Mouse (Mus musculus) heart, postnatal 36 days (tissue): Measurements from ENCODE around the gene Necab2. TPM values are rescaled to one million over a fixed set of nuclear protein-coding genes. Genes with fewer than 3 reads are reported as not detected.

Experiments
- DNase-seq, 2 experiments: peaks; one replicate each; pipeline ENCODE4 v3.0.0; 2021 to 2022
- intact Hi-C: fragments of 180-260 bp; cut with DNase I; formaldehyde crosslinking; loops from one replicate; pipeline ENCODE4 v1.15.1; 2025
- total RNA-seq, 2 experiments: library from RNA; stranded (reverse); gene quantifications; 2 replicates each; pipeline ENCODE4 v1.2.3; 2021

Necab2 gene
- not detected for total RNA-seq

DNA sequence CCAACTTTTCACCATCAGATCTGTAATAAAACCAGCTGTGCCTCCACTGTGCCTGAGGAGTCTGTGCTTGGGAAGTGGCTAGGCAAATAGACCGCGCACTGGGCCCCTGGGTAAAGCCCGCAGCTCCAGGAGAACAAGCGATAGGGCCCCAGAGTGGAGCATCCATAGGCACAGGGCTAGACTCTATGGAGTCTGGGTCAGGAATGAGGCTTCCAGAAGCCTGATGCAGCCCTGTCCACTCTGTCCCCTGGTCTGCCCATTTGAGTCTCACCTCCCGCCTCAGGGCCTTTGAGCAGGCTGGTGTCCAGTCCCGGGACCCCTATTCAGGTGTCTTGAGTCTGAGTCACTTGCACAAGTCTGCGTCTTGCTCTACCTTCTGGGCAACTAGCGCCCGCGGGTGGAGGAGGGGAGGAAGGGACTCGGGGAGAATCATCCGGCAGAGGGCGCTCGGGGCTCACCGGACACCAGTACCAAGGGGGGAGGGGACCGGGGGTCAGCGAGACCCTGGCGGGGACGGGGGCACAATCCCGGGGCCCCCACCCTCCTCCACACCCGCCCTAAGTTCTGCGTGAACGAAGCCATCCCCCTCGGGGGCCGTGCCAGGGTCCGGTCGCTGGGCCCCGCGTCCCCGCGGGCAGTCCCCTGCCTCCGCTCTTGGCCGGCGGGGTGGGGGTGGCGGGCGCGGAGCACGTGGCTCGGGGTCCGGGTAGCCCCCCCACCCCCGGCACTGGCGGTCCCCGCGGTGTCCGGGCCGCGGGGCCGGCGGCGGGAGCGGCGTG lies at the start of gene Necab2:
TSS of gene Necab2 (plus strand) at position 509 of the 779 bp plus-strand sequence.
- intact Hi-C loops = loop anchor here (1.0 to 5.0 kb wide), 2 partner anchors 51 to 231 kb away; no protein-coding TSS in a partner anchor
- DNase-seq = peak; percentile 74 to 82

DNA sequence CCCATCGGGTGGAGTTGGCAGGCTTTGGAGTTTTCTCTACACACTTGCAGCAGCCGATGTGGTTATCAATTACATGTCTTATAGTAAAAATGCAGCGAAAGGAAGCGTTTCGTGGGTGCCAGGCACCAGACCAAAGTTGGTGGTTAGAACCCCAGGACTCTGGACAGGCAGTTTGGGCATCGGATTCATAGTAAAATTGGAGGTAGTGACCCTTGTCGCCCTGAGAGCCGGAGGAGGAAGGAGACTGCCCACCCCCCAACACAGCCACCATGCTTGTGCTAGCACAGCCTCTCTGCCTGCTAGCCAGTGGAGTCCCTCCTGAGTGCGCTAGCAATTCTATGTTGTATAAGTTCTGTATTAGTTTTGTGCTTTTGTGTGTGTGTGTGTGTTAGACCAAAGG lies 48.0 kb upstream of the Necab2 start:
- no peak for DNase-seq
- intact Hi-C loops = no loop called here

DNA sequence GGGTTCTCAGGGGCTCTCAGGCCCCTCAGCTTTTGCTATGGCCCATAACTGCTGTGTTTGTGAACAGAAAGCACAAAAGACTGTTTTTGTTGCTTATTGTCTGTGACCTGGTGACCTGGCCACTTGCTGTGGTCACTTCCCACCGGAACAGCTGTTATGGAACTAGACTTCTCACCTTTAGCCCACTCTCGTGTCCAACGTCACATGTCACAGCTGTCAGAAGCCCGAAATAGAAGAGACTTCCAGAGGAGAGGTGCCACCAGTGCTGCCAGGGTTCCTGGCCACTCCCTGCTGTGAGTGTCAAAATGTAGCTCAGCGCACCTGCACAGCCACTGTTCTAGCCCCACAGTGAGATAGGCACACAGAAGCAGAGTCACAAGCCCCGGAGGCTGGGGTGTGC lies 47.3 kb upstream of the Necab2 start:
- DNase-seq = peak in 1 of 2 experiments; percentile 44

DNA sequence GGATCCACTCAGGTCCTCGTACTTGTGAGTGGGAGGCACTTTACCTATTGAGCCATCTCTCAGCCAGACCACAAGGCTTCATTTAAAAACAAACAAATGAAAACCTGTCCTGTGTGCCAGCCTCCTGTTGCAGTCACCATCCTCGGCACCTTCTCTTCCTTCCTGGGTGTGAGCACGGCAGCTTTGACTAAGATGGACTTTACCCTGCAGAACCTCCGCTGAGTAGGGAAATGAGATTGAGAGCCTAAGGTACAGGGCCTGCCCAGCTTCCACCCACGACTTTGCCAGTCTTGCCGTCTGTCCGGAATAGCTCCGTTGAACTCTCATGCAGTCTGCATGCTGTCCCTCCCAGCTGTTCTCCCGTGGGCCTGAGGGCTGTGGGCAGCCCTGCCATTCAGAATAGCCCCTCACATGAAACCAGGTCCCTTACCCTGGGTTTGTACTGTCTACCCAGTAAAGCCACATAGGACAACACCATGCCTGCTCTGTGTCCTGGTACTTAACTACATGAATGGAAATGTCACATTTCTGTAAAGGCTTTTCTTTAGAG lies 46.3 kb upstream of the Necab2 start:
- DNase-seq = no peak
- intact Hi-C loops = no loop called here

More for the DNA sequence above, 47.3 kb upstream of the Necab2 start:
- intact Hi-C loops = no loop called here

DNA sequence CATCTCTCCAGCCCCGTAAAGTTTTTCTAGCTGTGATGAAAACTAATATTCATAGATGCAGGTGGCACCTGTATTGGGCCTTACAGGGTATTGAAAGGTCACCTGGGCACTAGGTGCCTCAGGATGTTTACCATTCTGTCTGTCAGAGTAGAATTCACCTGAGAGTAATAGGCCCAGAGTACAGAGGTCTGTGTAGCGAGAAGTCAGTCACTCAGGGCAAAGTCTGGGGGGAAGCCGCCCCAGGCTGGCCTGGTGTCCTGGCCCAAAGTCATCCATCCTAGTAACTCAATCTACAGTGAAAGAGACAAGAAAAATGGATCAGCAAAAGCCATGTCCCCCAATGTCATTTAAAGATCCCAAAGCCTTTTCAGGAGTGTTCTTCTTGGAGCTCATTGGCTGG lies 45.6 kb upstream of the Necab2 start:
- intact Hi-C loops = no loop called here
- DNase-seq = no peak

DNA sequence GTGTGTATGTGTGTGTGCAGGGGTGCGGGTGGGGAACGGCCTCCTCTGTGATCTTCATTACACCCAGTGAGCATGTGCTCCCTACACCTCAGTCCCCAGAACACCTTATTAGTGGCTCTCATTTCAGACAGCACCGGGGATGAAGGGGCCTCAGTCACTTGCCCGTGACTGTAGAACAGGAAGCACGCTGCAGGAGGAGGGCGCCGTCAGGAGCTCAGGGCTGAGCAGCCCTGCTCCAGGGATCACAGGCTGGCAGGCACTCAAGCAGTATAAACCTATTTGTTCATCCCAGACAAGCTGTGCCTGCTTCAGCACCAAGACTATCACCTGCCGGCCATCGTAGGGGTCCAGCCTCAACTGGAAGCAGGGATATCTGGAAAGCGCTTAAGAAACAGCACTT lies 42.6 kb upstream of the Necab2 start:
- DNase-seq = no peak
- intact Hi-C loops = no loop called here

DNA sequence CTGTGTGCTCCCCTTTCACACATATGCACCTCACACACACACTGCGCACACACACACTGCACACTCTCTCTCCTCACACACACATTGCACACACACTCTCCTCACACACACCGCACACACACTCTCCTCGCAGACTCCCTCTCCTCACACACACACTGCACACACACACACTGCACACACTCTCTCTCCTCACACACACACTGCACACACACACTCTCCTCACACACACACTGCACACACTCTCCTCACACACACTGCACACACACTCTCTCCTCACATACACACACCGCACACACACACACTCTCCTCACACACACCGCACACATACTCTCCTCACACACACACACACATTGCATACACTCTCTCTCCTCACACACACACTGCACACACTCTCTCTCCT lies 41.9 kb upstream of the Necab2 start:
- intact Hi-C loops = no loop called here
- no peak for DNase-seq

DNA sequence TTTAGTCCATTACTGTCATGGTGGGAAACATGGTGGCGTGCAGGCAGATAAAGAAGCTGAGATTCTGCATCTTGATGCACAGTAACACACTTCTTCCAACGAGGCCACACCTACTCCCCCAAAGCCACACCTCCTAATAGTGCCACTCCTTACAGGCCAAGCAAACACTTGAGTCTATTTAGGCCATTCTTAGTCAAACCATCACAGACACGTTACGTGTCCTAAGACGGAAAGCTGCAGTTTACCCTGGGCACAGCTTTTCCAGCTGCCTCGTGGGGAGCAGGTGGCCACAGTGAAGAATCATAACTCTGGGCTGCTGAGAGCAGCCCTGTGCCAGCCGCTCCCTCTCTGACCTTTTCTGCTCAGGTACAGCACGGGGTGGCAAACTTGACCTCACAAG lies 38.2 kb upstream of the Necab2 start:
- intact Hi-C loops = no loop called here
- no peak for DNase-seq

DNA sequence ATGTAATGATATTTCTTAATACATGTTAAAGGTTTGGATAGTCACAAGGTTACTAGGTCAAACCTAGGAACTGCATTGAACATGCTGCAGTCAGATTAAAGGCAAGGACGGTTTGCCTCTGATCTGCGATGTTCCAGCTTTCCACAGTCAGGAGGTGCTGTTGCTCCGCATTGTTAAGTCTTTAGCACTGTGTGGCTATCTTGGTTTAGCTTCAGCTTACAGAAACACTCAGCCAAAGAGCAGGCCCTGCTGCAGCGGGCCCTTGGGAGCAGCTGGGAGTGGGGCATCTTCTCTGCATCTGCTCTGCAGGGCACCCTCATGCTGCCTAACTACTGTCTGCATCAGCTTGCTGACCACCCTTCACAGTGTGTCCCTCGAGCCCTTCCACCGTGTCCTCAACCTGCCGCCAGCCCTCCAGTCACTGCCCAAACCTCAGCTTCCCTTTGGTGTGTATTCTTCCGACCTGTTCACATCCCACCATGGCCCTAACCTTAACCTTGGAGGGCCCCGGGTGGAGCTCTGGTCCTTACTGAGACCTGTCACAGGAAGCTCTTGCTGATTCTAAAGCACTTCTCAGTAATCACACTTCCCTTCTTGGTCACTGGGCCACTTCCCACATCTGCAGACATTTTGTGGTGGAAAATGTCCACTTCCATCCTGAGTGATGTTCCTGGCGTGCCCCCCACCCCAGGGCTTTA lies 34.3 kb upstream of the Necab2 start:
- intact Hi-C loops = loop anchor here (1.0 to 5.0 kb wide), 4 partner anchors 28 to 265 kb away; partner anchors contain the start of gene Taf1c
- DNase-seq = no peak

DNA sequence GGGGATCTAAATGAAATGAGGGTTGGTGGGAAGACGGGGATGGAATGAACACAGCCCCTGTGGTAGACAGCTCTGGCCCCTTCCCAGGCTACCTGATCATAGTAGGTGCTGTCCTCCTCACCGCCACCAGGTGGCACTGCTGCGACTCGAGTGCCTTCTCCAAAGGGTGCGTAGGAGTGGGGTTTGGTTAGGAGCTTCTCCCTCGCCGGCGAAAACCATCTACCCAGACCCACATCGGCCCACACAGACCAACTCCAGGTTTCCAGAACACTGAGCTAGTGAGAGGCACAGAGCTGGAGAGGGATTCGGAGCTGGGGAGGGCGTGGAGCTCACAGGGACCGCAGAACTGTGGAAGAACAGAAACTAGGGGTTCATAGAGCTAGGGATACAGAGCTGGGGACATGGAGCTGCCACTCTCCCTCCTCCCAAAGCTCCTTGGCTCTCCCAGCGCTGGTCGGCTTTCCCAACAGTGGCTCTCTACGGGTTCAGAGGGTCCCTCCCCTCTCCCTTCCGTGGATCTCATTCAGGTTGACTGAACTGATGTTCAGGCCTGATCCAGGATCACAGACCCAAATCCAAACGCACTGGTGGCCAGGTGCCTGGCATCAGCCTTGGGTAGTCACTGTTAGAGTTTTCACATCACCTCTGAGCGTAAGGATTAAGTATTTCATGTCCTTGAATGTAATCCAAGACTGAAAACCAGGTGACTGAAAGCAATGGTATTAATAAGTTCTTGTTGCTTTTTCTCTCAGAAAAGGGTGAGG lies 33.6 kb upstream of the Necab2 start:
- intact Hi-C loops = loop anchor here (1.0 to 5.0 kb wide), 4 partner anchors 27 to 264 kb away; partner anchors contain the start of gene Taf1c
- DNase-seq = peak; percentile 79 to 85

DNA sequence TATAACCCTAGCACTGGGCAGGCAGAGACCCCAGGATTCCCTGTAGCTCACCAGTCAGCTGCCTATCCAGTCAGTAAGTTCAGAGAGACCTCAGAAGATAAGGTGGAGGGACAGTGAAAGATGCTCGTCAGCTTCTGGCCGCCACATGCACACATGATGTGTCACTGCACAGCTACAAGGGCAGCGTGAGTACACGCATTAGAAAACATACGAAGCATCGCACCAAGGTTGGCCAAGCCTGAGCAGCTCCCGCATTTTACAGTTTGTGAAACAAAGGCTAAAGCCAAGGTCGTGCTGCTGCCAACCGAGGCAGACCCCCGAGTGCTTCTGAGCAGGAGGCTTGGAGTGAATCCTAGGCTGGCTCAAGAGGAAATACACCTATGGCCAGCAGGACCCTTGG lies 32.9 kb upstream of the Necab2 start:
- DNase-seq = no peak
- intact Hi-C loops = loop anchor here (5.0 kb wide), 2 partner anchors 194 to 264 kb away; partner anchors contain the start of gene Taf1c

DNA sequence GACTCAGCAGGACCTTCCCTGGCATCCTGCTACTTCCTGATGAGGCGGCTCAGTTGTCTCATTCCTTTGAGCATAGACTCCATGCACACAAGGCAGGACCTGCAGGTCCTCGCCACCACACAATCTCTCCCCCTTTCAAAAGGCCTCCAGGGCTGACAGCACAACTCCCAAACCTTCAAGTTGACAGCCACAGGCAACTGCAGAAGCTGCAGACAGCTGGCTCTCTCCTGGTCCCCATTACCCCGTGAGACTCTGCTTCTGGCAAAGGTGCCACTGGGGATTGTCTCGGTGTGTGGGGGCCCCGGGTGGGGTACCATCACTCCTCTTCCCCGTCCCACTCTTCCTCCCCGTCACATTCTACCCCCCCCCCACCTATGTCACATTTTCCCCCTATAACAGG lies 26.2 kb upstream of the Necab2 start:
- intact Hi-C loops = no loop called here
- DNase-seq = no peak

DNA sequence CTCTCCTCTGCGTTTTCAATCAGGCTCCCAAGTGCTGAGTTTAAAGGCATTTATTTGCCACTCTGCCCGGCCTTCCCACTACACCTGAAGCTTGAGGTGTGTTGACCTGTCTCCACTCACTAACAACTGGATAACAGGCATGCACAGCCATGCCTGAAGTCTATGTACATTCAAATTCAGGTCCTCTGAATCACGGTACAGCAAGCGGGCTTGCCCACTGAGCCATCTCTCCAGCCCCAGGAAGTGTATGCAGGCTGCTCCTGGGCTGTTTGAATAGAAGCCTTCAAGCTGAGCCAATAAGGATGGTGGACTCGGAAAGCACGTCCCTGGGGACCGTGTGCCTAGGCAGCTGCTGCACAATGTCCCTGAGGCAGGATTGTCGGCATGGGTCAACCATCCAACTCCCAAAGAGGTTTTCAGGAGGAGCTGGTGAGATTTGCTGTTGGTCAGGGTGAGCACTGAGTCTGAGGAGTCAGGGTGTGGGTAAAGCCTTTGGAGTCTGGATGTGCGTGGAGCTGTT lies 24.9 kb upstream of the Necab2 start:
- intact Hi-C loops = loop anchor here (2.0 kb wide), 1 partner anchor 15 kb away; no protein-coding TSS in a partner anchor
- no peak for DNase-seq

DNA sequence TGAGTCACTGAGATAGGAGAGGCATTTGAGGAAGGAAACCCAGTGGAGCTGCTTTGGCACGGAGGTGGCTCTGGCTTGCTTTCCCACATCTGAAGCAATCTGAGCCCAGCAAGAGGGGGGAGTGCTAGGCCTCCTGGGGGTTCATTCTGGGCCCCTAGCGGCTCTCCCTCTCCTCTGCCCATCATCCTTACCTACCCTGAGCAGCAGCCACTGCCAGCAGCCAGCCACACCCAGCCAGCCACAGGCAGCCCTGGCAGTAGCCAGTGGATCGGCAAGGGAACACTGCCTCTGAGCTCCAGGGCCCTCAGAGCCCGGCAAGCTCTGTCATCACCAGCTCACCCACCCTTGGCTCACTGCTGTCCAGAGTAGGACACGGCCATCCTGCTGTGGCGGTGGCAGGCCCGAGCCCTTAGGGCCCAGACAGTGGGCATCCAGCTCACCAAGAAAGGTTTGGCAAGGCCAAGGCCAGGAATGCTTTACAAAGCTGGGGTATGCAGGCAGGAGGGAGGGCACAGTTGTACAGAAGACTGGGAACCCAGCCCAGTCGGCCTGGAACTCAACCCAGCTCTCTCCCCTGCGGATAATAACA lies 24.3 kb upstream of the Necab2 start:
- DNase-seq = peak; percentile 41 to 59
- intact Hi-C loops = loop anchor here (2.0 kb wide), 1 partner anchor 15 kb away; no protein-coding TSS in a partner anchor

DNA sequence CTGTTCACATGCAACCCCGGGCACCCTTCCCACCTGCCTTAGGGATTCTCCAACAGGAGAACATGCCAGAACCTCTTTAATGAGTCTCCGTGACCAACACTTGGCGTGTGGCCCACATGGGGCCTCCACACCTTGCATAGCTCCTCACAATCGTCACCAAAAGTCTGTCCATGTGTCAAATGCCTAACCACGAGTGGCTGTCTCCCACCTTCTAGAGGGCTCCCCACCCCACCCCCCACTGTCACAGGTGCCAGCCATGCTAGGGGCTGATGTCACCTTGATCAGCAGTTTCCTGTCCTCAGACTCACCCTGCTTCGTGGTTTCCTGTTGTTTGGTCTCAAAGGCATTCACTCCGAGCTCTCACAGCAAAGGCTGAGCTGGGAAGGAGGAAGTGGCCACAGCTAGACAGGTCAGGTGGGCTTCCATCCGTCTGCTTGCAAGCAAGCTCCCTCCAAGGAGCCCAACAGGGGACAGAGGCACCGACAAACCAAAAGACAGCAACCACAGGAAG lies 22.8 kb upstream of the Necab2 start:
- intact Hi-C loops = loop anchor here (2.0 kb wide), 1 partner anchor 13 kb away; no protein-coding TSS in a partner anchor
- DNase-seq = peak; percentile 53 to 66

DNA sequence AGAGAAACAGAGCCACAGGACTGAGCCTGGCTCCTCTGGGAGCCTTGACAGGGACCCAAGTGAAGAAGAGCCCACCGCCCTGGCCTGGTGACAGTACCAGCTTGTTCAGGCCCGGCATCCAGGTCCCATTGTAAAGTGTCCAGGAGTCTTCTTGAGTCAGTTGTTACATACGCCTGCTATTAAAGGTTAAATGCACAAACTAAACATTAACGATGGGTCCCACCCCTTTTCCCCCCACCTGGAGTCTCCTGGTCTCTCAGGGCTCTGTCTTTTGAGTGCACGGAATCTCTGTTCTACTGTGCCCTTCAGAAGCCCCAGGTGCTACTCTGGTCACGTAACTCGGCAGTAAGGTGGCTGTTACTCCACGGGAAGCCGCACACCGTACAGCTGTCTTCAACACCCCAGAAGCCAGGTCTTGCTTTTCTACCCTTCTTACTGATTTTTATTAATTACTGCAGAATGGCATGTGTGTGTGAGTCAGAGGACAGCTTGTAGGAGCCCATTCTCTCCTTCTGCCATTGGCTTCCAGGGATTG lies 22.3 kb upstream of the Necab2 start:
- intact Hi-C loops = no loop called here
- DNase-seq = no peak

DNA sequence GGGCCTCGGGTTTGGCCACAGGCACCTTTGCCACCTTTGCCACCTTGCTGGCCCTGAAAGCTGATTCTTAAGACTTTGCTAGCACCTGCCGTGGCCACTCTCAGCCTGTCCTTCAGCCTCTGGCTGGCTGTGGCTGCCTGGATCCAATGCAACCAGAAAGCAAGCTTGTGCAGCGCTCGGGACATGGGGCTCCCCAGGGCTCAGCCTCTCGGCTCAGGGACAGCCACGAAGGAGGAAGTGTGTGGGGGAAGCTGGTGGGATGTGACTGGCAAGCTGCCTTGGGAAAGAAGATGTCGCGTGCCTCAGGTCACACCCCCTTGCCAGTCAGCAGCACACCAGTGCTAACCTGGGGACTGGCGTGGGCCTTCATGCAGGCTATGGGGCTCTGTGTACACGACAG lies 21.8 kb upstream of the Necab2 start:
- intact Hi-C loops = no loop called here
- peak in 1 of 2 experiments; percentile 31 for DNase-seq

DNA sequence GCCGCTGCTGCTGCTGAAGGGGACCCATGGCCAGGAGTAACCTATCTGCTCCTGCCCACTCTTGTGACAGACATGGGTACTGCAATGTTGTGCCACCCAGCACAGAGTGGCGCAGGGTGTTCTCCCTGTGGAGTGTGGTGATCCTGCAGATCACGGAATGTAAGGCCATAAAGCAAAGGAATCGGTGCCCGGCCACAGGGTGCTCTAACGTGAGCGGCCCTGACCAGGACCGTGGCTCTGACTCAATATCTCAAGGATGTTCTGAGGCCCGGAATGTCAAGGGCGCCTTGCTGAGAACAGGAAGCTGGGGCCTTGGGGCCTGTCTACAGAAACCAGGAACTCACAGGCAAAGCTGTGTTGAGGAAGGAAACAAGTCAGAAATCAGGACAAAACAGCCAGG lies 21.0 kb upstream of the Necab2 start:
- intact Hi-C loops = no loop called here

DNA sequence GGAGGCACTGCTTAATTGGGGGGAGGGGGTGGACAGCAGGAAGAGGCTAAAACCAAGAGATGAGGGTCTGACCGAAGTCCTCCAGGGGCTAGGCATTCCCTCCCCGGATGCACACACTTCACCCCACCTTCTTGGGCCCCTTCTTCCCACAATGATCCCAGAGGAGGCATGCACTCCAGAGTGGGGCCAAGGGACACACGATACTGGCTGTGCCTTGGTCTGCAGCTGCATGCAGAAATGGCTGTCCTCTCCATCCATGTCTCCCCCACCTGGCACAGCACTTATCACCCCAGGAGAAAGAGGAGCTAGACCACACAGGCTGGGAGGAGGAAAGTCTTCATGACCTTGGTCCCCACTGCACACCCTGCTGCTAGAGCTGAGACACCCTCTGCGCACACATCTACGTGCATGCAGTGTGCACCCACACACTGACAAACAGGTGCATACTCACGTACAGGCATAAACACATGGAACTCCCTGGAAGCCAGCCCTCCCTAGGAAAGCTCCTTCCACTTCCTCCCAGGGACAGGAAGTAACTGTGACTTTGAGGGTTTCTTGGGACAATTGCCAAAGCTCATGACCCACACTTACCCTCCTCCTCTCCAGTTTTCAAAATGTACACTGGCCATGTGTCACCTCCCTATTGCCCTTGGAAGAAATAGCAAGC lies 20.3 kb upstream of the Necab2 start:
- intact Hi-C loops = no loop called here
- peak in 1 of 2 experiments; percentile 33 for DNase-seq

More for the DNA sequence above, 21.0 kb upstream of the Necab2 start:
- DNase-seq = peak; percentile 49 to 56
